Mouse (Mus musculus): ENCODE measurements around the gene Exoc4.

- TF ChIP-seq CTCF (conservative IDR thresholded peaks at IDR 0.05 in 1 of 2, IDR thresholded peaks at IDR 0.05 in 1 of 2; ENCODE audit: low read depth in 2 of 2, low read length in 2 of 2), result no peak
- no peak for TF ChIP-seq ZNF384 (IDR thresholded peaks at IDR 0.05; ENCODE audit: low read depth, low read length)
- no peak for TF ChIP-seq ZC3H11A (IDR thresholded peaks at IDR 0.05; ENCODE audit: low read depth, low read length)
- TF ChIP-seq POLR2A (IDR thresholded peaks at IDR 0.05; ENCODE audit: low read depth, low read length), result no peak
- no peak for TF ChIP-seq RCOR1 (conservative IDR thresholded peaks at IDR 0.05; ENCODE audit: low read depth, low read length)
- TF ChIP-seq USF1 (IDR thresholded peaks at IDR 0.05; ENCODE audit: low read depth, low read length), result no peak
- TF ChIP-seq GABPA (IDR thresholded peaks at IDR 0.05; ENCODE audit: insufficient replicate concordance, low read depth, low read length), result no peak
Observed at GRCm38 (mm10) chr6:33733602-33734001, 484.7 kb downstream of the Exoc4 start.
